Mouse (Mus musculus) lung, adult 2 months (tissue): ENCODE data around the gene Hdac1. TPM values are rescaled to one million over a fixed set of nuclear protein-coding genes. Genes with fewer than 3 reads are reported as not detected.

ENCODE experiments used
- DNase-seq: peaks from one replicate; pipeline ENCODE4 v3.0.0; 2022
- H3K4me1 ChIP-seq: fragments of 200-500 bp; 2 replicates; pipeline ENCODE4 v1.6.1; 2011; ENCODE audit warnings: low read length; ENCODE audit not compliant: control insufficient read depth, insufficient read depth
- H3K4me3 ChIP-seq: fragments of 200-500 bp; replicated peaks from 2 replicates; pipeline ENCODE3; 2011; ENCODE audit warnings: low read depth, mild to moderate bottlenecking, control low read depth, low read length; ENCODE audit errors: extremely low read depth
- CTCF ChIP-seq: fragments of 200-500 bp; IDR thresholded peaks from 2 replicates; pipeline ENCODE4 v1.5.1; 2011; ENCODE audit warnings: mild to moderate bottlenecking, low read length, control low read depth; ENCODE audit not compliant: insufficient read depth
- POLR2A ChIP-seq: fragments of 200-500 bp; IDR thresholded peaks from 2 replicates; pipeline ENCODE4 v1.6.1; 2011; ENCODE audit warnings: low read depth, mild to moderate bottlenecking, control low read depth, low read length, borderline replicate concordance; ENCODE audit errors: extremely low read depth
- WGBS: fragments of 180-500 bp; shearing (Covaris S2); methylation state at CpG from one replicate; pipeline ENCODE4 v1.1.7; 2018; 5-methylcytosine and 5-hydroxymethylcytosine counted together
- polyA plus RNA-seq: library from polyadenylated mRNA; depleted of rRNA; stranded (reverse); fragments of >200 nt; gene quantifications from 2 replicates; pipeline ENCODE4 v1.2.3, GENCODE M21; 2012

Gene Hdac1
- polyA plus RNA-seq, 1 experiment: 64.8 TPM

GRCm38 (mm10) chr4:129513086-129513767, 29.3 kb downstream of the Hdac1 start, which contains the start of gene Marcksl1:
TSS of gene Marcksl1 (plus strand) at chr4:129513581.
- peak; percentile 80 for DNase-seq
- Histone ChIP-seq H3K4me3 (peak within 1 kb of the TSS; percentile 77), H3K4me1 (peaks cover 7% of the 10 kb centered on the region)
- 9% methylated on average over 46 of the region's 47 CpGs for WGBS
- no peak for TF ChIP-seq CTCF
- TF ChIP-seq POLR2A: peak; percentile 65; the same call in 1 of the 2 replicates

- WGBS: 66% methylated on average over 6 of the region's 6 CpGs
- TF ChIP-seq POLR2A (no peak), CTCF (no peak)
- Histone ChIP-seq H3K4me1 (peaks cover 9% of the 10 kb centered on the region), H3K4me3 (no peak overlapping the region)
- DNase-seq: no peak
Measured at GRCm38 (mm10) chr4:129511413-129512096, 31.0 kb downstream of the Hdac1 start.

DNA sequence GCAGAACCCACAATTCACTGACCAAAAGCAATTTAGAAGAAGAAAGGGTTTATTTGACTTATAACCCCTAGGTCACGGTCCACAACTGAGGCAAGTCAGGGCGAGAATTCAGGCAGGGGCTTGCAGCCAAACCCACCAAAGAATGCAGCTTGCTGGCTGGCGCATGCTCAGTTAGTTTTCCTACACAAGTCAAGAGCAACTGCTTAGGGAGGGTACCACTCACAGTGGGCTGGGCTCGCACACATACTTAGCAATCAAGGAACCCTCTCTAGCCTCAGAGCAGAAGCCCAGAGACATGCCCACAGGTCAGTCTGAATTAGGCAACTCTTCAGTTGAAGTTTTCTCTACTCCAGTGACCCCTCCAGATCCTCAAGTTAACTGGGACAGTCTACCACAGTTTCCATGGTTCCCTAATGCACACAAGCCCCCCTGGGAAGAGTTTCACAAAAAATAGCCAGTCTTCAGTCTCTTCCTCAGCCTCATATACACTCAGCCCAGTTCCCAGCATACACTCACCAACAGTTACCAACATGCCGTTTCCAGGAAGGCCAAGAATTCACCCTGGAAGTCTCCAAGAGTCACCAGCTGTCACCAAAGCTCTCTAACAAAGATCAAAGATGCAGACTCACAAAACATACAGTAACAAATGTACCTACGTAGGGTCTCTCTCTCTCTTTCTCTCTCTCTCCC, 31.6 kb downstream of the Hdac1 start:
- no peak for DNase-seq
- Histone ChIP-seq H3K4me3 (no peak overlapping the region), H3K4me1 (peaks cover 9% of the 10 kb centered on the region)
- TF ChIP-seq POLR2A (no peak), CTCF (no peak)
- 60% methylated on average over 6 of the region's 6 CpGs for WGBS

DNA sequence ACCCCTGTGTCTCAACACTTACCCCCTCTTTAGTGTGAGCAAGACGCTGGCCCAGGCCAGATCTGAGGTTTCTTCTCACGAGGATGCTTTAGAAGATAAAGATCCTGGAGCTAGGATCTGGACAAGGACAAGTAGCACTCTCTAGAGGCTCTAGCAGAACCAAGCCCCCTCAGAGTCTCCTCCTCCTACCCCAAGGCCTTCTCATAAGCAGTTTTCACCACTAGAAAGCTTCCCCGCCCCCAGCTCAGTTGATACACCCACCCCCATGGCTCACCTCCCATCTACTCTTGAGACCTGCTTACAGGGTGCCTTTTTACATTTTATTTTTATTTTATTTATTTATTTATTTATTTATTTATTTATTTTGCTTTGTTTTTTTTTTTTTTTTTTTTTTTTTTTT, 32.9 kb downstream of the Hdac1 start:
- TF ChIP-seq POLR2A (no peak), CTCF (no peak)
- no peak for DNase-seq
- Histone ChIP-seq H3K4me3 (no peak overlapping the region), H3K4me1 (peaks cover 9% of the 10 kb centered on the region)
- 82% methylated on average over 3 of the region's 3 CpGs for WGBS

DNA sequence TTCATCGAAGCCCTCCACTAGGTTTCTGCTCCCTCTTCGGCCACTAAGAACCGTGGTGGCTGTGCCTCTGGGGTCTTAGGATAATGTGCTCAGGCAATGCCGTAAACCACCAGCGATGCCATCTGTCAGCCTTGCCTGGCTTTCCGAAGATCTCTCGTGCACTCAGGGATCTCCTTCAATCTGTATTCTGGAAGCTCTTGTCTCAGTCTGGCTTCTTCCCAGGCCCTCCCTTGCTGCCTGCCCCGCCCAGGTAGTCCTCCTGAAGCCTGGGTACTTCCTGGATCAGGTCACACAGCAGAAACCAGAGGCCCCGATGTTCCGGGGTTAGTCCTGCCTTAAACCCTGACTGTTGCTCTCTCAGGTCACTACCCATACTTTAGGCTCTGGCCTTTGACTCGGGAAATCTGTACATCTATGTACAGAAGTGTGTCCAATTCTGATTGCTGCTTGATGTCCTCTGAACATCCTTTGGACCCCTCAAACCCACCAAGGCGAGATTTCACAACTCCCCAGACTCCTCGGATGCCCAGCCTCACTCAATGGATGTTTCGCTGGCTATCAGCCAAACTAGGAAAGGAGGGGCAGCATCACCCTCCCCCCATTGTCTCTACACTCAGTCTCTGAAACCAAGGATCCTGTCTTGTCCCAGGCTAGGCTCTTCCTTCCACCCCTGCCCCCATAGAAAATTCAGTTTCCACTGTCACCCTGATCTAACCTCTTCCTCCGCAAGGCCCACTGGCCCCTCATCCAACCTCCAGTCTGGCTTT, 33.5 kb downstream of the Hdac1 start:
- DNase-seq: no peak
- TF ChIP-seq CTCF (no peak), POLR2A (no peak)
- 46% methylated on average over 15 of the region's 15 CpGs for WGBS
- peak overlapping the region; percentile 20 for H3K4me3 ChIP-seq
- peaks cover 5% of the 10 kb centered on the region for H3K4me1 ChIP-seq

DNA sequence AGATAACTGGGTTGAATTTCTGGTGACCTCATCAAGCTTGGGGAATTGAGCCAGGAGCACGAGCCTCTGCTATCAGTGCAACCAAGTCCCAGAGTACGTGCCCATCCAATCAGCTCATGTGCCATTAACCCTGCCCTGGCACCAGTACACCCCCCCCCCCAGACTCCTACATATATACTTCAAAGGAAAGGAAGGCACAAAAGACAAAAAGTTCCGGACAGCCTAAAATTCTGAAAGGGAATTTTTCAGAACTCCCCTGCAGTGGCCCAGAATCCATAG, 34.3 kb downstream of the Hdac1 start:
- 46% methylated on average over 3 of the region's 3 CpGs for WGBS
- no peak for DNase-seq
- peaks cover 5% of the 10 kb centered on the region for H3K4me1 ChIP-seq
- no peak overlapping the region for H3K4me3 ChIP-seq
- TF ChIP-seq POLR2A (no peak), CTCF (no peak)

DNA sequence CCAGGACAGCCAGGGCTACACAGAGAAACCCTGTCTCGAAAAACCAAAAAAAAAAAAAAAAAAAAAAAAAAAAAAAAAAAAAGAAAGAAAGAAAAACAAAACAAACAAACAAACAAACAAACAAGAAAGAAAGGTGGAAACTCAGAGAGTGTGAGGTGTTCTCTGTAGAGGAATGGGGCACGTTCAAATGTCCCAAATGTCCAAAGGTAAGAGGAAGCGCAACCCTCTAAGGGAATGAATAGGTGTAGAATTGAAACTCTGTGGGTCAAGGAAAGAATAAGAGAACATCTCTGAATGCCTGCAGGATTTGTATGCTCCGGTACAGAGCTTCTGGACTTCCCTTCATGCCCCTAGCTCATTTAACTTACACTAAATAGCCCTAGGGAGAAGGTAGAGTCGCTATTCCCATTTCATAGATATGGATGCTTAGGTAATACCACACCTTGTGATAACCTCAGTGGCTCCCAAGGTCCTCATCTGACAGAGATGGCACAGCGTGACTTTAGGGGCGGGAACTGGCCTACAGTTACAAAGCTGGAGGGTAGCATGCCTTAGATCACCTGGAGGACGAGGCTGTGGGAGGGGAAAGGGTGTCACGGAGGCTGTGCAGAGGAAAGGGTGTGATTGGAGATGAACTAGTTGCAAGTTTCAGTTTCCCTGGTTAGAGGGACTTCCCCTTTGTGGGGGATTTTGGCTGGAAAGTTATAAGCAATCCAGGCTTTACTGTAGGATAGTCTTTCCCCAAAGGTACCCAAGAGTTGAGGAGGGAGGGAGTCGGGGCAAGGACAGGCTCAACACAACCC, 34.9 kb downstream of the Hdac1 start:
- no peak for DNase-seq
- TF ChIP-seq POLR2A (no peak), CTCF (no peak)
- H3K4me3 ChIP-seq: no peak overlapping the region
- peaks cover 5% of the 10 kb centered on the region for H3K4me1 ChIP-seq
- 56% methylated on average over 9 of the region's 10 CpGs for WGBS

GRCm38 (mm10) chr4:129505511-129505910, 37.0 kb downstream of the Hdac1 start:
- DNase-seq: no peak
- no peak overlapping the region for H3K4me3 ChIP-seq
- TF ChIP-seq CTCF (no peak), POLR2A (no peak)
- WGBS: 95% methylated on average over 3 of the region's 3 CpGs
- peaks cover 5% of the 10 kb centered on the region for H3K4me1 ChIP-seq
